Mouse (Mus musculus) macrophage (primary cell): ENCODE measurements around the gene Nxt1. TPM values are rescaled to one million over a fixed set of nuclear protein-coding genes. Genes with fewer than 3 reads are reported as not detected.

Experiments
- H3K27ac ChIP-seq: fragments of 350-480 bp; formaldehyde crosslinking; 2 replicates; pipeline ENCODE4 v1.9.0; 2021
- H3K36me3 ChIP-seq: fragments of 350-480 bp; formaldehyde crosslinking; 2 replicates; pipeline ENCODE4 v1.9.0; 2021; ENCODE audit errors: inconsistent target
- H3K4me3 ChIP-seq: fragments of 350-480 bp; formaldehyde crosslinking; 2 replicates; pipeline ENCODE4 v1.9.0; 2021; ENCODE audit errors: inconsistent target
- H3K79me2 ChIP-seq: fragments of 350-480 bp; formaldehyde crosslinking; 2 replicates; pipeline ENCODE4 v1.9.0; 2021; ENCODE audit errors: inconsistent target
- WGBS: methylation state at CpG from one replicate; pipeline ENCODE4 v1.1.7; 2026; ENCODE audit warnings: inconsistent platforms; ENCODE audit not compliant: missing documents; 5-methylcytosine and 5-hydroxymethylcytosine counted together
- polyA plus RNA-seq: library from polyadenylated mRNA; stranded (reverse); fragments of 250-400 nt; gene quantifications from 3 replicates; pipeline ENCODE4 v1.2.4, GENCODE M21; 2018; ENCODE audit warnings: inconsistent platforms

The Nxt1 gene
- polyA plus RNA-seq, 1 experiment from 2014 or later: 10.2 TPM

DNA sequence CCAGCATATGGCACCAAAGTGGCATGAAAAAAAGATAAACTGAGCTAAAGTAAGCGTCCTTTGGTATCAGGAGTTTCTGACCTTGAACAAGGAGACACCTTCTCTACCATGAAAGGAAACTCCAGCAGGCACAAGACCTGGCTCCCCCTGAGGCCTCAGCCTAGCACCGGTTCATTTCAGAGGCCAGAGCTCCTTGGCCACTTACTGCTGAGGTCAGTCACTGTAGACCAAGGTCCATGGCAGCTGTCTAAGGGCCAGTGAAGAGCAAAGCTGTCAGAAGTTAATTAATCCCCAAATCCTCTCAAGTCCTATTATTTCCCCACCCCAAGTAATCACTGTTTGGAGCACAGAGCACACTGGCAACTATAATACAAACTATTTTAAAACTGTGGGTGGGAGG is 44.7 kb downstream of the Nxt1 start:
- no peak overlapping the region for H3K27ac ChIP-seq
- no peak overlapping the region for H3K4me3 ChIP-seq
- WGBS: 78% methylated on average over 2 of the region's 2 CpGs
- no peaks in the 10 kb centered on the region for H3K36me3 ChIP-seq
- H3K79me2 ChIP-seq: peaks cover 13% of the 10 kb centered on the region

DNA sequence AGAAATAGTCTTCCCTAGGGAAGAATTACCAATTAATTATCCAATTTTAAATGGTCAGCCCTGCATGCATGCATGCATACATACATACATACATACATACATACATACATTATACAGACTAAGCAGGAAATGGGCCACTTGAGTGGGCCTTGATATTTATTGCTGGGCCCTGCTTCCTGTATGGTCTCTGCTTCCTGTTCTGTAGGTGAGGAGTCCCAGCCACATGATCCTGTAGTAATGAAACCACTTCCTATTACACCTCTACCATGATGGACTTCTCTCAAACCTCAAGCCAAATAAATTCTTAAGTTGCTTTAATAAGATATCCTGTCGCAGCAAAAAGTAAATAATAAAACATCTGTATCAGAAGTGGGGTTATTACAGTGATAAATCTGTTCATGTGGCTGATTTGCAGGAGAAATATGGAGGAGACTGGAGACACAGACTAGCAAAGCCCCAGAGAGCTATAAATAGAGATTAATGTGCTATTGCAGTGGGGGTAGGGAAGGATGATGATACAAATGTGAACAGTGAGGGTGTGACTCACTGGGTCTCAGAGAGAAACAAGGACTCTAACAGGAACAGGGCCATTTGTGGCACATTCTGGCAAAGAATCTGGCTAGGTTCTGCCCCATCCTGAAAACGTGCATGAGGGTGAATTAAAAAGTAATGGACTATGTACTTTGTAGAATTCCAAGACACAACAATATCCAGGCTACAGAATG is 47.0 kb downstream of the Nxt1 start:
- WGBS: 36% methylated on average over 2 of the region's 2 CpGs
- H3K27ac ChIP-seq: peak overlapping the region; percentile 10; the same call in 1 of the 2 replicates

More for the DNA sequence above, 47.0 kb downstream of the Nxt1 start:
- no peaks in the 10 kb centered on the region for H3K36me3 ChIP-seq
- H3K4me3 ChIP-seq: no peak overlapping the region
- H3K79me2 ChIP-seq: peaks cover 31% of the 10 kb centered on the region

Other genes starting within 250 kb of the Nxt1 start
- gene Cd93, start 229.0 kb upstream of the Nxt1 start, polyA plus RNA-seq: 156 to 277 TPM (median 258 TPM) in 3 replicates
- 11.9 to 18.3 TPM (median 16.6 TPM) in 3 replicates for gene Gzf1, start 8.4 kb downstream of the Nxt1 start, polyA plus RNA-seq
- 0.69 to 0.97 TPM (median 0.83 TPM) in 3 replicates for gene Napb, start 59.9 kb downstream of the Nxt1 start, polyA plus RNA-seq
- not detected in 3 replicates for gene Cstl1, start 77.8 kb downstream of the Nxt1 start, polyA plus RNA-seq
- gene Cst11, start 98.9 kb downstream of the Nxt1 start, polyA plus RNA-seq: not detected in 3 replicates
- not detected in 3 replicates for gene 8030411F24Rik, start 109.4 kb downstream of the Nxt1 start, polyA plus RNA-seq
- not detected in 3 replicates for gene Cst12, start 116.8 kb downstream of the Nxt1 start, polyA plus RNA-seq
- gene Cst8, start 126.2 kb downstream of the Nxt1 start, polyA plus RNA-seq: not detected in 3 replicates
- gene Cst13, start 147.5 kb downstream of the Nxt1 start, polyA plus RNA-seq: not detected in 3 replicates
- gene Cst9, start 162.5 kb downstream of the Nxt1 start, polyA plus RNA-seq: not detected in 3 replicates
- gene 9230104L09Rik, start 192.4 kb downstream of the Nxt1 start, polyA plus RNA-seq: not detected in 3 replicates
- gene Cst3, start 203.1 kb downstream of the Nxt1 start, polyA plus RNA-seq: 941 to 1,840 TPM (median 1,489 TPM) in 3 replicates